Mouse (Mus musculus): ENCODE measurements around the gene Ptpre.

DNA sequence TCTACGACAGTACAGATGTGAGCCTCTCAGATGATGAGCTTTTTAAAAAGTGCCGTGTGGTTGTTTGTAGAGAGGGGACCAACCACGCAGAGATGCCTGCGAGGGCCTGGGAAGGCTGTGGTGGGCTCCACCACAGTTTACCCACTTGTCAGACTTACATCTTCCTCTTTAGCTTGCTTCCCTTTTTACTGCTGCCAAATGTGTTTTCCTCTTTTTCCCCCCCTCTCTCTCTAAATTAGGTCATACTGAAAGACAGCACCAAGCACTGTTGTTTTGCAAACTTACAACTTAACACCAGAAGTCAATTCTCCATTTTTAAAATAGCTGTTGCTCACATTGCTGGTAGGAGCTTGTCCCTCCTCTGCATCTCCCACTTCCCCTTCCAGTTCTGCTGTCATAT, 117.8 kb downstream of the Ptpre start:
- TF ChIP-seq CTCF (conservative IDR thresholded peaks at IDR 0.05; ENCODE audit: low read length) = no peak
- TF ChIP-seq POU5F1 (IDR thresholded peaks at IDR 0.05; ENCODE audit: borderline replicate concordance, low read length) = no peak
- TF ChIP-seq NANOG (IDR thresholded peaks at IDR 0.05; ENCODE audit: borderline replicate concordance, low read length) = no peak

All from E14TG2a.4 (cell line).